Mouse (Mus musculus) lung, embryonic 14.5 days (tissue): ENCODE measurements at regions not wholly inside any gene's neighbourhood (a gene's known extent, or its start where the extent isn't known, plus 50 kb on each side); places are given as distances from the start of the nearest gene placed in this dataset.

Source experiments
- ATAC-seq: fragments of 200-750 bp; cut with Nextera tagmentation; 2 replicates; pipeline ENCODE4 v1.8.0; 2017; ENCODE audit warnings: mild to moderate bottlenecking, moderate TSS enrichment, moderate library complexity; ENCODE audit not compliant: insufficient read depth
- DNase-seq: peaks from one replicate; pipeline ENCODE4 v3.0.0-alpha.2; 2015
- H3K27ac ChIP-seq: fragments of 300-500 bp; sonication (generic); 2 replicates; pipeline ENCODE4 v1.5.1; 2014; ENCODE audit warnings: low read depth, mild to moderate bottlenecking, moderate library complexity
- H3K27me3 ChIP-seq: fragments of 300-500 bp; sonication (generic); 2 replicates; pipeline ENCODE4 v1.6.1; 2014; ENCODE audit warnings: low read length, control low read depth; ENCODE audit not compliant: insufficient read depth
- H3K36me3 ChIP-seq: fragments of 300-500 bp; sonication (generic); 2 replicates; pipeline ENCODE4 v1.6.1; 2014; ENCODE audit warnings: control low read depth; ENCODE audit not compliant: insufficient read depth
- H3K4me1 ChIP-seq: fragments of 300-500 bp; sonication (generic); 2 replicates; pipeline ENCODE4 v1.6.1; 2014; ENCODE audit warnings: antibody characterized with exemption, control low read depth; ENCODE audit not compliant: insufficient read depth
- H3K4me2 ChIP-seq: fragments of 300-500 bp; sonication (generic); 2 replicates; pipeline ENCODE4 v1.6.1; 2014; ENCODE audit warnings: mild to moderate bottlenecking
- H3K4me3 ChIP-seq: fragments of 300-500 bp; sonication (generic); 2 replicates; pipeline ENCODE4 v1.5.1; 2014; ENCODE audit warnings: low read depth, low read length
- H3K9ac ChIP-seq: fragments of 300-500 bp; sonication (generic); 2 replicates; pipeline ENCODE4 v1.6.1; 2014
- H3K9me3 ChIP-seq: fragments of 300-500 bp; sonication (generic); 2 replicates; pipeline ENCODE4 v1.6.1; 2016; ENCODE audit warnings: low read depth, low read length, control low read depth
- CTCF ChIP-seq: IDR thresholded peaks from 2 replicates; pipeline ENCODE4 v1.5.1; 2016; ENCODE audit warnings: antibody characterized with exemption, low read depth
- WGBS: fragments of 180-500 bp; shearing (Covaris S2); extraction: QIAGEN DNeasy Blood & Tissue Kit; methylation state at CpG from one replicate; pipeline ENCODE4 v1.1.7; 2014; 5-methylcytosine and 5-hydroxymethylcytosine counted together

DNA sequence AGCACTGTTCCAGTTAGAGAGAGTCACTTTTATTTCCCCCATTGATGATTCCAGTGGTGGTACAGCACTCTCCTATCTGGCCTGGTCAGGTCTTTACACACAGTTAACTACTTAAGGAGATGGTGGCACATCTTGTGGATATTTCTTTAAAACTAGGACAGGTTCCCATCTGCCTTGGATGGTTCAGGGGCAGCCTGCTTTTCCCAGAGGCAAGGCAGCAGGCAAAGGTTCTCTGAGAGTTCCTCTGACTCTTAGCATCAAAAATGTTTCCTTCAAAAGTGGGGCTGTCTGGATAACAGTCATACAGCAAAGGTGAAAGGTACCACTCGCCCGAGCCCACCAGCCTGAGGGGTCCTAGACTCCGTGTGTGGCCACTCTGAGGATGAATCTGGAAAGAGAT is 178.3 kb upstream of the 1700012A03Rik start:
- TF ChIP-seq CTCF = no peak
- no peak overlapping the region for H3K4me2 ChIP-seq
- WGBS = 79% methylated on average over 3 of the region's 3 CpGs
- H3K9me3 ChIP-seq = no peaks in the 10 kb centered on the region
- H3K4me1 ChIP-seq = no peaks in the 10 kb centered on the region
- no peak overlapping the region for H3K27ac ChIP-seq
- no peaks in the 10 kb centered on the region for H3K36me3 ChIP-seq
- no peak overlapping the region for H3K4me3 ChIP-seq
- no peak overlapping the region for H3K9ac ChIP-seq
- ATAC-seq (no peak), DNase-seq (no peak)
- H3K27me3 ChIP-seq = no peaks in the 10 kb centered on the region

DNA sequence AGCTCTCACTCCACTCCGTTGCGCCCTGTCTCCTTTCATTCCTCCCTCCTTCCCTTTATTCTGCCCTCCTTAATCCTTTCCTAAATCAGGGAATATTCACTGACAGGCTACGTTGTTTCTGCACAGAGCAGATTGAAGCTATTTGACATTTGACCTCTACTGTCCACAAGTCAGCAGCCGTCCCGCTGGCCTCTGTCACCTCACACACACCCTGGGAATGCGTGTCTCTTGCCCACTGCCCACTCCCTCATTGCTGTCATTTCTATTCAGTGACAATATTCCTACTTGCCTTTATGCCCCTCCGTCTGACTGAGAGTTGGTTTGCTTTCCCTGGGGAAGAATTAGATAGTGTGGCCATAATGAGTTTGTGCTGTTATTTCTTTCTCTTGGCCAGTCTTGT is 188.1 kb upstream of the 1700012A03Rik start:
- no peak overlapping the region for H3K4me2 ChIP-seq
- no peak for ATAC-seq
- no peak overlapping the region for H3K27ac ChIP-seq
- no peak for TF ChIP-seq CTCF
- H3K9ac ChIP-seq = no peak overlapping the region
- no peak for DNase-seq
- no peaks in the 10 kb centered on the region for H3K27me3 ChIP-seq
- H3K9me3 ChIP-seq = no peaks in the 10 kb centered on the region
- no peak overlapping the region for H3K4me3 ChIP-seq
- H3K4me1 ChIP-seq = no peaks in the 10 kb centered on the region
- WGBS = 30% methylated on average over 7 of the region's 7 CpGs
- H3K36me3 ChIP-seq = no peaks in the 10 kb centered on the region

DNA sequence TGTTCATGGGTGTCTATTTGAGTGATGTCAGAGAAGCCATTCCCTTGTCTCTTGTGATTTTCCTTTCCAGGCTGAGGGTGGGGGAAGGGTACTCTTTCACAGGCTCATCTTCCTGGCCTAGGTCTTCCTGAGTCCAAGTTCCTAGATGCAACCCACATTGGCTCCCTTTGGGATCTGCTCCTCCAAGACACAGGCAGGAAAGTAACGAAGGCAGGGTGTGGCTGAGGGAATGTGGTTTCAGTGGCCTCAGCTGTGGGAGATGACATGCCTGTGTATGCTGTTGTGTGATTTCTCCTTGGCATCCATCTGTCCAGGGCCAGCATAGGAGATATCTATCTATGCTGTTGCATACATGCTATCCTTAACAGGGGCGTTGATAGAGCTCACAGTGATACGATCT is 190.4 kb upstream of the 1700012A03Rik start:
- Histone ChIP-seq H3K27me3 (no peaks in the 10 kb centered on the region), H3K4me3 (no peak overlapping the region), H3K4me1 (no peaks in the 10 kb centered on the region), H3K36me3 (no peaks in the 10 kb centered on the region), H3K4me2 (no peak overlapping the region), H3K27ac (no peak overlapping the region), H3K9me3 (no peaks in the 10 kb centered on the region), H3K9ac (no peak overlapping the region)
- WGBS = 80% methylated on average over 3 of the region's 3 CpGs
- ATAC-seq = no peak
- DNase-seq = no peak
- TF ChIP-seq CTCF = no peak

DNA sequence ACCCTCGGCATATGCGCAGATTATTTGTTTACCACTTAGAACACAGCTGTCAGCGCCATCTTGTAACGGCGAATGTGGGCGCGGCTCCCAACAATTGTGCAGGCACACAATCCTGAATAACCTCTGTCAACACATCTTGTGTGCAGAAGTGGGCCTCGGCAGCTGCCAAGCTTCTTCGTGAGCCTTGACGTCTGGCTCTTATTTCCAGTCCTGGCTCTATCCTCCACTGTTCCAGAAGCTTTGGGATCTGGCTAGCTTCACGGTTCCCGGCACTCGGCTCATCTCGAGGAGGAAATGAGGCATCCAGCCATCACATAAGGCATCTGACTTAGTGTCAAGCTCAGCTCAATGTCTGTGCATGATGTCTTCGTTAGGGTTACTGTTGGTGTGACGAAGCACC is 195.8 kb upstream of the 1700012A03Rik start:
- H3K9me3 ChIP-seq = no peaks in the 10 kb centered on the region
- H3K4me3 ChIP-seq = no peak overlapping the region
- WGBS = 94% methylated on average over 14 of the region's 16 CpGs
- DNase-seq (no peak), ATAC-seq (no peak)
- H3K27ac ChIP-seq = no peak overlapping the region
- no peaks in the 10 kb centered on the region for H3K4me1 ChIP-seq
- H3K9ac ChIP-seq = no peak overlapping the region
- no peak overlapping the region for H3K4me2 ChIP-seq
- H3K27me3 ChIP-seq = no peaks in the 10 kb centered on the region
- H3K36me3 ChIP-seq = no peaks in the 10 kb centered on the region
- TF ChIP-seq CTCF = no peak

DNA sequence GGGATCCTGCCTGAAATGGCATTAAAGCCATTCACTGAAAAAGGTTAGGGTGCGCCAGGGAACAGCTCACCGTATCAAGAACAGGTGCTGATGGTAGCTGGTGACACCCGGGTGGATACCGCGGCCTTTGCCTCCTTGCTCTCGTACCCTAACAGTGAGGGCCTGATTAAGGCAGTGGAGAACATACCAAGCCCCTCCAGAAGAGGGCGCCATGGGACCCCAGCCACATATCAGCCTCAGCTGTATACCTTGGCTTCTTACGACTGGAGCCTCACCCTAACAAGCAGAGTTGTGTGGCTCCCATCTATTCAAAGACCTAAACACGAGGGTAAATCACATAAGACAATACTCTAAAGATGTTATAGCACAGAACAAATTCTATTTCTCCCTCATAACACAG is 203.7 kb upstream of the 1700012A03Rik start:
- no peak overlapping the region for H3K4me3 ChIP-seq
- H3K27me3 ChIP-seq = no peaks in the 10 kb centered on the region
- H3K9me3 ChIP-seq = no peaks in the 10 kb centered on the region
- 86% methylated on average over 9 of the region's 9 CpGs for WGBS
- H3K27ac ChIP-seq = no peak overlapping the region
- no peak for TF ChIP-seq CTCF
- no peaks in the 10 kb centered on the region for H3K36me3 ChIP-seq
- H3K4me2 ChIP-seq = no peak overlapping the region
- H3K9ac ChIP-seq = no peak overlapping the region
- no peak for DNase-seq
- H3K4me1 ChIP-seq = no peaks in the 10 kb centered on the region
- no peak for ATAC-seq

DNA sequence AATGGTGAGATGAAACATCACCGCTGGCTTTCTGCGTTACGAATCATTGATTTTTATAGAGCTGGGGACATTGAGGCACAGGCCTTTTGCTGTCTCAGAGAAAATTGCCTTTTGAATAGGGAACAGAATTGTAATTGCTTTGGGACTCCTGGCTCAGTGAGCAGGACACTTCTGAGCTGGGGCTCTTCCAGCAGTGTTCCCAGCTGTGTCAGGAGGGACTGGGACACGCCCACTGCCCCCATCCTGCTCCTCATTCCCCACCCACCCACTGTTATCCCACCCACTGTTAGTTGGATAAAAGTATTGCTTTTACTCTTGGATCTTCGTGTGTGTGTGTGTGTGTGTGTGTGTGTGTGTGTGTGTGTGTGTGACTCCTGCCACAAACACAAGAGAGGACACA is 204.4 kb upstream of the 1700012A03Rik start:
- H3K4me2 ChIP-seq = no peak overlapping the region
- TF ChIP-seq CTCF = no peak

DNA sequence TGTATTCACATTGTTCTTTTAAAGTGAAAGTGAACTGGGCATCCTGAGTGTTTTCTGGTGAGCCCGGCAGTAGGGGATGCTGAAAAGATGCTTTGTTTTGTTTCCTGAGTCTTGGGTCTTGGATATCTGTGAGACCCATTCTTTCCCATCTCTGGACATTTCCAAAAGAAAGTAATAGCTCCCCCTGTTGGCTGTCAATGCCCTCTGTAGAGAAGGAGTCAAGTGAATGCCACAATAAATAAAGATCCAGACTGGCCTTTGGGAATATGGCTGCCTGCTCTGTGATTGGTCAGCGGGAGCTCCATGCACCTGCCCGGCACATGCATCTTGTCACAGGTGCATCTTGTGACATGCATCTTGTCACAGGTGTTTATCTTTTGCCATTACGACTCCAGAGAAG is 209.4 kb upstream of the 1700012A03Rik start:
- Histone ChIP-seq H3K36me3 (no peaks in the 10 kb centered on the region), H3K9ac (no peak overlapping the region), H3K27ac (no peak overlapping the region), H3K9me3 (no peaks in the 10 kb centered on the region), H3K27me3 (no peaks in the 10 kb centered on the region), H3K4me1 (no peaks in the 10 kb centered on the region), H3K4me2 (no peak overlapping the region), H3K4me3 (no peak overlapping the region)
- 81% methylated on average over 4 of the region's 4 CpGs for WGBS
- no peak for TF ChIP-seq CTCF
- ATAC-seq = no peak
- no peak for DNase-seq

More for the DNA sequence above, 204.4 kb upstream of the 1700012A03Rik start:
- DNase-seq (no peak), ATAC-seq (no peak)
- 82% methylated on average over 5 of the region's 5 CpGs for WGBS
- H3K27ac ChIP-seq = no peak overlapping the region
- no peak overlapping the region for H3K4me3 ChIP-seq
- no peaks in the 10 kb centered on the region for H3K36me3 ChIP-seq
- H3K27me3 ChIP-seq = no peaks in the 10 kb centered on the region
- no peaks in the 10 kb centered on the region for H3K4me1 ChIP-seq
- H3K9me3 ChIP-seq = no peaks in the 10 kb centered on the region
- H3K9ac ChIP-seq = no peak overlapping the region

DNA sequence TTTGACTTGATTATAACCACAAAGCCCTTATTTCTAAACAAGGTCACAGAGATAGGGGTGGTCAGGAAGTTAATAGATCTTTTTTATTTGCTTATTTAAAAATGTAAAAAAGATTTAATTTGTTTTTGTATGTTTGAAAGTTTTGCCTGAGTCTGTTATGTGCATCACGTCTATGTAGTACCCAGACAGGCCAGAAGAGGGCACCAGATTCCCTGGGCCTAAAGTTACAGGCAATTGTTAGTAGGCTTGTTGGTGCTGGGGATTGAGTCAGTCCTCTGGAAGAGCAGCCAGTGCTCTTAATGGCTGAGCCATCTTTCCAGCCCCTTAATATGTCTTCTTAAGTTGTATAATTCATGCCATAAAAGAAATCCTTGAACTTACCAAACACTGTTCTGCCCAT is 211.5 kb upstream of the 1700012A03Rik start:
- Histone ChIP-seq H3K36me3 (no peaks in the 10 kb centered on the region), H3K4me2 (no peak overlapping the region), H3K27ac (no peak overlapping the region), H3K4me1 (no peaks in the 10 kb centered on the region), H3K9me3 (no peaks in the 10 kb centered on the region), H3K27me3 (no peaks in the 10 kb centered on the region), H3K4me3 (no peak overlapping the region), H3K9ac (no peak overlapping the region)
- peak; percentile 65 for TF ChIP-seq CTCF
- ATAC-seq (no peak), DNase-seq (peak; percentile 40)
- 53% methylated on average over 1 of the region's 1 CpGs for WGBS
